Mouse (Mus musculus) bone marrow macrophage, adult 2 months (primary cell): ENCODE measurements around the gene Hsf4.

ENCODE experiments used
- CTCF ChIP-seq: IDR thresholded peaks from 2 replicates; pipeline ENCODE4 v1.5.1; 2012; ENCODE audit warnings: low read depth, mild to moderate bottlenecking, low read length, moderate library complexity
- POLR2A ChIP-seq: IDR thresholded peaks from 2 replicates; pipeline ENCODE4 v1.6.1; 2012; ENCODE audit warnings: mild to moderate bottlenecking, low read depth, low read length, borderline replicate concordance

DNA sequence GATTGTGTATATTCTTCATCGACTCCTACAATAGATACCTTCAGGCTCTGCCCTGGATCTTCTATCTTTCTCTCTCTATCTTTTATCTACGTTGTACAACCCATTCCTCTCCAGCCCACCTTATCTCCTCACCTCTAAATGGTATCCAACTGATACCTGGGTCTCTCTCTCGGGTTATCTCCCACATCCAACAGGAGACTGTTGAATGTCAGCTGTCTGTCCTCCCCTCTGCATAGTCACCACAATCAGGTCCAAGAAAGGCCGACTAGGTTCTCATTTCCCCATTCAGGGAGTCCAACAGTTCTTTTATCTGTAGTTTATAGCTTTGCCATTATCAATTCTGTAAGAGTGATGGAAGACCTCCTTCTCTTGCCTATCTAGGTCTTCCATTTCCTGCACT, 12.6 kb downstream of the Hsf4 start:
- TF ChIP-seq POLR2A = no peak
- no peak for TF ChIP-seq CTCF
